Mouse (Mus musculus): ENCODE measurements at regions not wholly inside any gene's neighbourhood (a gene's known extent, or its start where the extent isn't known, plus 50 kb on each side); places are given as distances from the start of the nearest gene placed in this dataset.

GRCm38 (mm10) chr12:107658821-107659220 is 170.4 kb downstream of the 3110018I06Rik start:
- DNase-seq = no peak

- DNase-seq = no peak
These were observed 174.2 kb downstream of the 3110018I06Rik start for GRCm38 (mm10) chr12:107662624-107663023.

GRCm38 (mm10) chr12:107667836-107668235 is 179.4 kb downstream of the 3110018I06Rik start:
- no peak for DNase-seq

- DNase-seq = no peak
These were observed 180.6 kb downstream of the 3110018I06Rik start for GRCm38 (mm10) chr12:107669046-107669445.

GRCm38 (mm10) chr12:107669450-107669849 is 181.0 kb downstream of the 3110018I06Rik start:
- no peak for DNase-seq

- peak; percentile 21 for DNase-seq
These were observed 181.5 kb downstream of the 3110018I06Rik start for GRCm38 (mm10) chr12:107669910-107670309.

- no peak for DNase-seq
These were observed 188.6 kb downstream of the 3110018I06Rik start for GRCm38 (mm10) chr12:107677076-107677475.

GRCm38 (mm10) chr12:107687447-107687846 is 199.0 kb downstream of the 3110018I06Rik start:
- no peak for DNase-seq

GRCm38 (mm10) chr12:107689418-107689817 is 201.0 kb downstream of the 3110018I06Rik start:
- no peak for DNase-seq

- DNase-seq = no peak
These were observed 201.6 kb downstream of the 3110018I06Rik start for GRCm38 (mm10) chr12:107690061-107690460.

- no peak for DNase-seq
These were observed 205.3 kb downstream of the 3110018I06Rik start for GRCm38 (mm10) chr12:107693693-107694092.

GRCm38 (mm10) chr12:107695014-107695413 is 206.6 kb downstream of the 3110018I06Rik start:
- no peak for DNase-seq

- DNase-seq = no peak
These were observed 207.2 kb downstream of the 3110018I06Rik start for GRCm38 (mm10) chr12:107695438-107696267.

- DNase-seq = no peak
These were observed 211.9 kb downstream of the 3110018I06Rik start for GRCm38 (mm10) chr12:107700317-107700716.

- no peak for DNase-seq
These were observed 212.6 kb downstream of the 3110018I06Rik start for GRCm38 (mm10) chr12:107700868-107701597.

- no peak for DNase-seq
These were observed 220.4 kb downstream of the 3110018I06Rik start for GRCm38 (mm10) chr12:107708812-107709211.

- no peak for DNase-seq
These were observed 222.6 kb downstream of the 3110018I06Rik start for GRCm38 (mm10) chr12:107711017-107711416.

- no peak for DNase-seq
These were observed 223.2 kb downstream of the 3110018I06Rik start for GRCm38 (mm10) chr12:107711675-107712074.

GRCm38 (mm10) chr12:107713191-107713590 is 224.8 kb downstream of the 3110018I06Rik start:
- no peak for DNase-seq

- no peak for DNase-seq
These were observed 226.4 kb downstream of the 3110018I06Rik start for GRCm38 (mm10) chr12:107714846-107715245.

- peak; percentile 21 for DNase-seq
These were observed 227.4 kb downstream of the 3110018I06Rik start for GRCm38 (mm10) chr12:107715871-107716270.

GRCm38 (mm10) chr12:107720941-107721340 is 232.5 kb downstream of the 3110018I06Rik start:
- DNase-seq = no peak
